In the genomic region with DNA sequence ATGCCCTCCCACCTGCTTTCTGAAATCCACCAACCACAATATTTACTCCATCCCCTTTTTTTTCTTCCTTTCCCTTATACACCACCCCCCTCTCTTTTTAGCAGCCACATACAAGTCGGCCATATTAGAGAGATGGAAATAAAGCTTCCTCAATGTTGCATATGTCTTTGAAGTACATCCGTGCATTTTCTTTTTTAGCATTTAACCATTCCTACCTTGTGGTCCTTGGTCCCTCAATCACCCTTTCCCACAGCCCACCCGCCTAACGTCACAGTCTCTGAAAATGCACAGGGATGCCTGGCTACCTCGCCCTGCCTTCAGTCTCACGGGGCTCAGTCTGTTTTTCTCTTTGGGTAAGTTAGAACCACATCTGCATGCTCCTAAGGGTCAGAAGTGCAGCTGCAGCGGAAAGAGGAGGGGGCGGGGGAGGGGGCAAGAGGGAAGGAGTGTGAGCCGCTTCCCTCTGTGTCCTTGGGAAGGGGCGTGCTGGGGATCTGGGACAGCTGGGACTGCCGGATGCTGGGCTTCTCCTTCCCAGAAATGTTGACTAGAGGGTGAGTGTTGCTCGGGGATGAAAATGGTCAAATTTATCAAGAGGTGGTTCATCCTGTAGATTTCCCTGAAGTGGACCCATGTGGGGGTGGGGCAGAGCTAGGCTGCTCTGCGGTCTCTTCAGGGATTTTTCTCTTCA, we compare ENCODE assay signal across 8 mouse cellular contexts. TPM values are rescaled to one million over a fixed set of nuclear protein-coding genes. Genes with fewer than 3 reads are reported as not detected.
DNase-seq lines count a peak whose midpoint lies in the region; ATAC-seq lines count a peak whose summit lies in the region.

A gene (plus strand): TSS at position 42 of the 691 bp plus-strand sequence.

- H3K27ac ChIP-seq in kidney, embryonic 14.5 days (ENCODE audit: low read depth, low read length): peak within 1 kb of the TSS; percentile 74; the same call in 1 of the 2 replicates
- peak within 1 kb of the TSS; percentile 90 for H3K27ac ChIP-seq in embryonic facial prominence, embryonic 10.5 days (replicated peaks)
- peak within 1 kb of the TSS; percentile 96 for H3K27ac ChIP-seq in midbrain, embryonic 16.5 days (ENCODE audit: low read length)

- peak within 1 kb of the TSS; percentile 73 for H3K4me3 ChIP-seq in kidney, embryonic 14.5 days (ENCODE audit: low read length)
- H3K4me3 ChIP-seq in embryonic facial prominence, embryonic 10.5 days: peak within 1 kb of the TSS; percentile 70
- H3K4me3 ChIP-seq in midbrain, embryonic 16.5 days (ENCODE audit: low read depth, low read length): peak within 1 kb of the TSS; percentile 80

- no peaks in the 10 kb centered on the region for H3K36me3 ChIP-seq in kidney, embryonic 14.5 days (ENCODE audit: control insufficient read depth, insufficient read depth, low read length)
- no peaks in the 10 kb centered on the region for H3K36me3 ChIP-seq in embryonic facial prominence, embryonic 10.5 days (replicated peaks)
- no peaks in the 10 kb centered on the region for H3K36me3 ChIP-seq in midbrain, embryonic 16.5 days (ENCODE audit: control insufficient read depth, insufficient read depth, low read length)

- peak within 1 kb of the TSS; percentile 73 for H3K9ac ChIP-seq in kidney, embryonic 14.5 days (ENCODE audit: low read depth, low read length)
- peak within 1 kb of the TSS; percentile 97 for H3K9ac ChIP-seq in midbrain, embryonic 16.5 days (ENCODE audit: low read depth, low read length)

- peaks cover 17% of the 10 kb centered on the region for H3K4me1 ChIP-seq in kidney, embryonic 14.5 days (ENCODE audit: control insufficient read depth, insufficient read depth, low read length)
- peaks cover 54% of the 10 kb centered on the region for H3K4me1 ChIP-seq in embryonic facial prominence, embryonic 10.5 days
- peaks cover 32% of the 10 kb centered on the region for H3K4me1 ChIP-seq in midbrain, embryonic 16.5 days (ENCODE audit: control insufficient read depth, insufficient read depth, low read length)

- peak within 1 kb of the TSS; percentile 64 for H3K4me2 ChIP-seq in kidney, embryonic 14.5 days (replicated peaks; ENCODE audit: low read depth, low read length)
- H3K4me2 ChIP-seq in midbrain, embryonic 16.5 days (ENCODE audit: low read length): peak within 1 kb of the TSS; percentile 80

- DNase-seq in kidney, adult 9 months: no peak
- DNase-seq in adrenal gland, postnatal 10 days: peak; percentile 18
- peak; percentile 68 for DNase-seq in embryonic facial prominence, embryonic 10.5 days (ENCODE audit: low spot score)
- peak in 1 of 2 experiments; percentile 45 for DNase-seq in layer of hippocampus, postnatal 10 days (ENCODE audit: low spot score in 2 of 2)
- DNase-seq in c-Kit-positive CD71-positive TER-119-positive erythroid progenitor cells, embryonic 14.5 days (ENCODE audit: low spot score): no peak
- no peak for DNase-seq in gastrocnemius, postnatal 25 days

- H3K27me3 ChIP-seq in kidney, embryonic 14.5 days (ENCODE audit: control insufficient read depth, insufficient read depth, low read length): no peaks in the 10 kb centered on the region
- peaks cover 52% of the 10 kb centered on the region for H3K27me3 ChIP-seq in embryonic facial prominence, embryonic 10.5 days (replicated peaks; ENCODE audit: low read depth, poor library complexity, severe bottlenecking)
- no peaks in the 10 kb centered on the region for H3K27me3 ChIP-seq in midbrain, embryonic 16.5 days (ENCODE audit: control insufficient read depth, insufficient read depth, low read depth, low read length)

- peak; percentile 48; the same call in 1 of the 2 replicates for ATAC-seq in kidney, embryonic 14.5 days (ENCODE audit: low FRiP score, low TSS enrichment)
- peak; percentile 64; the same call in 1 of the 2 replicates for ATAC-seq in midbrain, embryonic 16.5 days

- 0% methylated on average over 13 of the region's 13 CpGs for WGBS in kidney, embryonic 14.5 days
- under 1% methylated on average over 13 of the region's 13 CpGs for WGBS in embryonic facial prominence, embryonic 10.5 days
- WGBS in midbrain, embryonic 16.5 days: under 1% methylated on average over 11 of the region's 13 CpGs

- H3K9me3 ChIP-seq in kidney, embryonic 14.5 days (ENCODE audit: control insufficient read depth, low read length): no peaks in the 10 kb centered on the region
- H3K9me3 ChIP-seq in embryonic facial prominence, embryonic 10.5 days: no peaks in the 10 kb centered on the region
- H3K9me3 ChIP-seq in midbrain, embryonic 16.5 days (replicated peaks; ENCODE audit: control insufficient read depth, low read length, poor library complexity, severe bottlenecking): no peaks in the 10 kb centered on the region

RNA-seq across cellular contexts. Expression of the gene that starts here (rescaled TPM):
- polyA plus RNA-seq in kidney, embryonic 14.5 days (2014; fragmentation: Nextera tagmentation; extraction: Ambion mirVana): 4.6 and 5.3 TPM in 2 replicates
- total RNA-seq in adrenal gland, postnatal 10 days (2021): 1 to 10 TPM; 6.7 to 7.5 TPM
- 6.7 and 7.3 TPM in 2 replicates for polyA plus RNA-seq in embryonic facial prominence, embryonic 10.5 days (2016; fragmentation: Nextera tagmentation; extraction: Ambion mirVana)
- total RNA-seq in layer of hippocampus, postnatal 10 days (2021): 10 to 100 TPM; 75.1 to 79.0 TPM
- 10.0 and 11.3 TPM in 2 replicates for polyA plus RNA-seq in midbrain, embryonic 16.5 days (2015; fragmentation: Nextera tagmentation; extraction: Ambion mirVana)
- total RNA-seq in gastrocnemius, postnatal 25 days (2021): 1 to 10 TPM; 1.7 to 1.9 TPM

Comparison
In these comparisons a context has a peak if more than half of its experiments do, and no peak if none do; other contexts are left out.
1. RNA of the gene that starts here (total RNA-seq): 75.1 to 79.0 TPM in layer of hippocampus, postnatal 10 days; 6.7 to 7.5 TPM in adrenal gland, postnatal 10 days and 1.7 to 1.9 TPM in gastrocnemius, postnatal 25 days; every median in the first group is over 4 times any median in the second.
2. DNase-seq: peak in adrenal gland, postnatal 10 days (single experiment) and embryonic facial prominence, embryonic 10.5 days (single experiment); none in kidney, adult 9 months (single experiment), c-Kit-positive CD71-positive TER-119-positive erythroid progenitor cells, embryonic 14.5 days (single experiment) and gastrocnemius, postnatal 25 days (single experiment).
3. Peak in every context shown above with its lines, with median percentiles within 50 percentile points of each other: H3K27ac ChIP-seq and H3K4me3 ChIP-seq.